Mouse (Mus musculus): ENCODE measurements around the gene Chid1.

DNA sequence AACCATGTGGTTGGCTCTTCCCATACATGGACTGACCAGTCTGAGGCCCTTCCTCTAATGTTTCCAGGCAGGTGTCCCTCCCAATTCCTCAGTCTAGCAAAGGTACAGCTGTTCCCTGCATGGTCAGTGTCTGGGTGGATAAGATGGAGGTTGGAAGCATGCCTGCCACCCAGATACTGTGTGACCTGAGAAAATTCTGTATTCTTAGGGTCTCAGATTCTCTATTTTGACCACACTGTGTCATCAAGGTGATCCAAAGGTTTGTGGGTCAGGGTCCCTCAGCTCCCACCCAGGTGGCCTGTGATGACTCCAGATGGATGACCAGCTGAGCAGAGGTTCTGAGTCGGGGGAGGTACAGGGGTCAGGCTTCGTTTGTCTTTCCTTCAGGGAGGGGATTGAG, 54.5 kb downstream of the Chid1 start:
- TF ChIP-seq CTCF (IDR thresholded peaks at IDR 0.05; ENCODE audit: insufficient read depth, low read depth, low read length): no peak
- TF ChIP-seq POLR2A (IDR thresholded peaks at IDR 0.05; ENCODE audit: insufficient read depth, low read depth, low read length): no peak
